Mouse (Mus musculus) neural tube, embryonic 11.5 days (tissue): ENCODE measurements around the gene Tomm34. TPM values are rescaled to one million over a fixed set of nuclear protein-coding genes. Genes with fewer than 3 reads are reported as not detected.

Source experiments
- ATAC-seq: fragments of 200-750 bp; cut with Nextera tagmentation; 2 replicates; pipeline ENCODE4 v1.8.0; 2017; ENCODE audit warnings: moderate number of reproducible peaks, mild to moderate bottlenecking, moderate TSS enrichment, moderate library complexity; ENCODE audit not compliant: insufficient read depth, low FRiP score, low TSS enrichment
- DNase-seq: peaks from one replicate; pipeline ENCODE4 v3.0.0-alpha.2; 2015; ENCODE audit warnings: low spot score
- H3K27ac ChIP-seq: fragments of 300-500 bp; sonication (generic); 2 replicates; pipeline ENCODE4 v1.5.1; 2014; ENCODE audit warnings: low read depth, mild to moderate bottlenecking, low read length
- H3K27me3 ChIP-seq: fragments of 300-500 bp; sonication (generic); 2 replicates; pipeline ENCODE4 v1.6.1; 2014; ENCODE audit warnings: mild to moderate bottlenecking, low read length, mixed read lengths; ENCODE audit not compliant: control insufficient read depth, insufficient read depth
- H3K36me3 ChIP-seq: fragments of 300-500 bp; sonication (generic); 2 replicates; pipeline ENCODE4 v1.6.1; 2014; ENCODE audit warnings: mild to moderate bottlenecking, low read length, moderate library complexity, mixed read lengths; ENCODE audit not compliant: control insufficient read depth, insufficient read depth
- H3K4me1 ChIP-seq: fragments of 300-500 bp; sonication (generic); 2 replicates; pipeline ENCODE4 v1.6.1; 2014; ENCODE audit warnings: low read length, mixed read lengths; ENCODE audit not compliant: control insufficient read depth, insufficient read depth
- H3K4me2 ChIP-seq: fragments of 300-500 bp; sonication (generic); 2 replicates; pipeline ENCODE4 v1.6.1; 2014; ENCODE audit warnings: low read depth, mild to moderate bottlenecking, moderate library complexity
- H3K4me3 ChIP-seq: fragments of 300-500 bp; sonication (generic); 2 replicates; pipeline ENCODE4 v1.5.1; 2014; ENCODE audit warnings: low read depth, low read length
- H3K9ac ChIP-seq: fragments of 300-500 bp; sonication (generic); 2 replicates; pipeline ENCODE4 v1.6.1; 2014; ENCODE audit warnings: mild to moderate bottlenecking, low read length
- H3K9me3 ChIP-seq: fragments of 300-500 bp; sonication (generic); 2 replicates; pipeline ENCODE4 v1.6.1; 2016; ENCODE audit warnings: low read length; ENCODE audit not compliant: control insufficient read depth
- WGBS: fragments of 180-500 bp; shearing (Covaris S2); extraction: QIAGEN DNeasy Blood & Tissue Kit; methylation state at CpG from one replicate; pipeline ENCODE4 v1.1.7; 2014; 5-methylcytosine and 5-hydroxymethylcytosine counted together
- polyA plus RNA-seq: library from polyadenylated mRNA; unstranded; fragments of >200 nt; fragmentation: Nextera tagmentation; extraction: Ambion mirVana; gene quantifications from 2 replicates; pipeline ENCODE4 v1.2.1, GENCODE M21; 2014

The Tomm34 gene
- polyA plus RNA-seq, result 50.5 and 51.2 TPM in 2 replicates

GRCm38 (mm10) chr2:164070765-164071436, at the start of gene Tomm34:
TSS of gene Tomm34 (minus strand) at chr2:164071169.
- peaks cover 12% of the 10 kb centered on the region for H3K4me1 ChIP-seq
- H3K4me2 ChIP-seq, result peak within 1 kb of the TSS; percentile 76
- peak; percentile 98 for DNase-seq
- peak within 1 kb of the TSS; percentile 78 for H3K9ac ChIP-seq
- ATAC-seq, result peak; percentile 98
- H3K27ac ChIP-seq, result peak within 1 kb of the TSS; percentile 45
- WGBS, result 2% methylated on average over 54 of the region's 55 CpGs
- H3K36me3 ChIP-seq, result no peaks in the 10 kb centered on the region
- no peaks in the 10 kb centered on the region for H3K27me3 ChIP-seq
- H3K9me3 ChIP-seq, result no peaks in the 10 kb centered on the region
- H3K4me3 ChIP-seq, result peak within 1 kb of the TSS; percentile 88

- Histone ChIP-seq H3K4me1 (no peaks in the 10 kb centered on the region), H3K9me3 (no peaks in the 10 kb centered on the region), H3K4me3 (no peak overlapping the region), H3K27ac (no peak overlapping the region), H3K9ac (no peak overlapping the region), H3K27me3 (no peaks in the 10 kb centered on the region), H3K36me3 (no peaks in the 10 kb centered on the region), H3K4me2 (no peak overlapping the region)
- ATAC-seq (no peak), DNase-seq (no peak)
- WGBS, result 96% methylated on average over 6 of the region's 6 CpGs
Measured at GRCm38 (mm10) chr2:164119503-164119902, 48.5 kb upstream of the Tomm34 start.

- WGBS, result 89% methylated on average over 10 of the region's 10 CpGs
- H3K4me2 ChIP-seq, result no peak overlapping the region
- H3K4me1 ChIP-seq, result no peaks in the 10 kb centered on the region
- no peak overlapping the region for H3K4me3 ChIP-seq
- H3K27me3 ChIP-seq, result no peaks in the 10 kb centered on the region
- no peak overlapping the region for H3K27ac ChIP-seq
- DNase-seq (no peak), ATAC-seq (no peak)
- no peak overlapping the region for H3K9ac ChIP-seq
- H3K36me3 ChIP-seq, result no peaks in the 10 kb centered on the region
- no peaks in the 10 kb centered on the region for H3K9me3 ChIP-seq
Measured at GRCm38 (mm10) chr2:164115531-164115930, 44.6 kb upstream of the Tomm34 start.

GRCm38 (mm10) chr2:164114051-164114450, 43.1 kb upstream of the Tomm34 start:
- no peak for DNase-seq
- Histone ChIP-seq H3K4me3 (no peak overlapping the region), H3K4me2 (no peak overlapping the region), H3K9ac (no peak overlapping the region), H3K36me3 (no peaks in the 10 kb centered on the region), H3K27me3 (no peaks in the 10 kb centered on the region), H3K9me3 (no peaks in the 10 kb centered on the region), H3K27ac (no peak overlapping the region), H3K4me1 (no peaks in the 10 kb centered on the region)
- 89% methylated on average over 6 of the region's 6 CpGs for WGBS
- ATAC-seq, result no peak

- 84% methylated on average over 8 of the region's 8 CpGs for WGBS
- DNase-seq (no peak), ATAC-seq (no peak)
- H3K9ac ChIP-seq, result no peak overlapping the region
- no peaks in the 10 kb centered on the region for H3K4me1 ChIP-seq
- H3K27me3 ChIP-seq, result no peaks in the 10 kb centered on the region
- H3K4me3 ChIP-seq, result no peak overlapping the region
- H3K4me2 ChIP-seq, result no peak overlapping the region
- no peaks in the 10 kb centered on the region for H3K9me3 ChIP-seq
- H3K27ac ChIP-seq, result no peak overlapping the region
- no peaks in the 10 kb centered on the region for H3K36me3 ChIP-seq
Measured at GRCm38 (mm10) chr2:164111546-164111945, 40.6 kb upstream of the Tomm34 start.

GRCm38 (mm10) chr2:164108501-164108900, 37.5 kb upstream of the Tomm34 start:
- Histone ChIP-seq H3K4me1 (no peaks in the 10 kb centered on the region), H3K4me3 (no peak overlapping the region), H3K9ac (no peak overlapping the region), H3K27ac (no peak overlapping the region), H3K9me3 (no peaks in the 10 kb centered on the region), H3K4me2 (no peak overlapping the region), H3K36me3 (no peaks in the 10 kb centered on the region), H3K27me3 (no peaks in the 10 kb centered on the region)
- WGBS, result 55% methylated on average over 4 of the region's 4 CpGs
- no peak for DNase-seq
- 0 out of 2 replicates have a peak, but pooled peaks have one; percentile 45 for ATAC-seq

GRCm38 (mm10) chr2:164107125-164107874, 36.3 kb upstream of the Tomm34 start:
- H3K9ac ChIP-seq, result no peak overlapping the region
- H3K27ac ChIP-seq, result no peak overlapping the region
- no peaks in the 10 kb centered on the region for H3K9me3 ChIP-seq
- peak; percentile 27; the same call in 1 of the 2 replicates for ATAC-seq
- 67% methylated on average over 16 of the region's 16 CpGs for WGBS
- no peak overlapping the region for H3K4me3 ChIP-seq
- no peak overlapping the region for H3K4me2 ChIP-seq
- H3K36me3 ChIP-seq, result peaks cover 2% of the 10 kb centered on the region; the same call in 1 of the 2 replicates
- H3K4me1 ChIP-seq, result no peaks in the 10 kb centered on the region
- DNase-seq, result no peak
- no peaks in the 10 kb centered on the region for H3K27me3 ChIP-seq

- peaks cover 2% of the 10 kb centered on the region; the same call in 1 of the 2 replicates for H3K36me3 ChIP-seq
- no peak overlapping the region for H3K9ac ChIP-seq
- H3K4me3 ChIP-seq, result no peak overlapping the region
- no peaks in the 10 kb centered on the region for H3K9me3 ChIP-seq
- 88% methylated on average over 14 of the region's 14 CpGs for WGBS
- no peak overlapping the region for H3K27ac ChIP-seq
- H3K4me2 ChIP-seq, result no peak overlapping the region
- no peaks in the 10 kb centered on the region for H3K27me3 ChIP-seq
- no peak for DNase-seq
- no peaks in the 10 kb centered on the region for H3K4me1 ChIP-seq
- ATAC-seq, result no peak
Measured at GRCm38 (mm10) chr2:164106287-164107035, 35.5 kb upstream of the Tomm34 start.
